Mouse (Mus musculus) lung, adult 2 months (tissue): Measurements from ENCODE around the gene Mrpl18.
"Not testable (repeated sequence)": the region's sequence is repeated elsewhere in the genome, so short reads cannot be mapped to it uniquely, and the experiment has no call there.

Source experiments
- CTCF ChIP-seq: fragments of 200-500 bp; IDR thresholded peaks from 2 replicates; pipeline ENCODE4 v1.5.1; 2011; ENCODE audit warnings: mild to moderate bottlenecking, low read length, control low read depth; ENCODE audit not compliant: insufficient read depth
- POLR2A ChIP-seq: fragments of 200-500 bp; IDR thresholded peaks from 2 replicates; pipeline ENCODE4 v1.6.1; 2011; ENCODE audit warnings: low read depth, mild to moderate bottlenecking, control low read depth, low read length, borderline replicate concordance; ENCODE audit errors: extremely low read depth

DNA sequence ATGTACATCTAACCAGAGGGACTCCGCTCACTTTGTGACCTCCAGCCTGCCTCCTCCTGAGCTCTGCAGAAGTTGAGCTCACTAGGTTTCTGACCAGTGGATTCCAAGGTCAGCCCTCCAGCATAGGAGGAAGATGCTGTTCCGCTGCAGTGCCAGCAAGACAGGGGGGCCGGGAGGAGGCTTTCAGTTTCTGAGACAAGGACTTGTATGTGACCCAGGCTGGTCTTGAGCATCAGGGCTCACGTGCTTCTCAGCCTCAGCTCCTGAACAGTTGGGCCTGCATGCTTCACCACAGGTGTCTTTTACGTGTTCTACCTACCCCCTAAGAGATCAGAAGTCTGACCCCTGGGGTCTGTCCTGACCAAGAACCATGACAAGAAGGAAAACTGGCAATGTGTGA lies 15.4 kb upstream of the Mrpl18 start:
- TF ChIP-seq CTCF, POLR2A: not testable (repeated sequence)
